Mouse (Mus musculus) lung, embryonic 14.5 days (tissue): ENCODE results near the gene Fasn. TPM values are rescaled to one million over a fixed set of nuclear protein-coding genes. Genes with fewer than 3 reads are reported as not detected.
"Not testable (repeated sequence)": the region's sequence is repeated elsewhere in the genome, so short reads cannot be mapped to it uniquely, and the experiment has no call there.

Experiments
- ATAC-seq: fragments of 200-750 bp; cut with Nextera tagmentation; 2 replicates; pipeline ENCODE4 v1.8.0; 2017; ENCODE audit warnings: mild to moderate bottlenecking, moderate TSS enrichment, moderate library complexity; ENCODE audit not compliant: insufficient read depth
- DNase-seq: peaks from one replicate; pipeline ENCODE4 v3.0.0-alpha.2; 2015
- H3K27ac ChIP-seq: fragments of 300-500 bp; sonication (generic); 2 replicates; pipeline ENCODE4 v1.5.1; 2014; ENCODE audit warnings: low read depth, mild to moderate bottlenecking, moderate library complexity
- H3K27me3 ChIP-seq: fragments of 300-500 bp; sonication (generic); 2 replicates; pipeline ENCODE4 v1.6.1; 2014; ENCODE audit warnings: low read length, control low read depth; ENCODE audit not compliant: insufficient read depth
- H3K36me3 ChIP-seq: fragments of 300-500 bp; sonication (generic); 2 replicates; pipeline ENCODE4 v1.6.1; 2014; ENCODE audit warnings: control low read depth; ENCODE audit not compliant: insufficient read depth
- H3K4me1 ChIP-seq: fragments of 300-500 bp; sonication (generic); 2 replicates; pipeline ENCODE4 v1.6.1; 2014; ENCODE audit warnings: antibody characterized with exemption, control low read depth; ENCODE audit not compliant: insufficient read depth
- H3K4me2 ChIP-seq: fragments of 300-500 bp; sonication (generic); 2 replicates; pipeline ENCODE4 v1.6.1; 2014; ENCODE audit warnings: mild to moderate bottlenecking
- H3K4me3 ChIP-seq: fragments of 300-500 bp; sonication (generic); 2 replicates; pipeline ENCODE4 v1.5.1; 2014; ENCODE audit warnings: low read depth, low read length
- H3K9ac ChIP-seq: fragments of 300-500 bp; sonication (generic); 2 replicates; pipeline ENCODE4 v1.6.1; 2014
- H3K9me3 ChIP-seq: fragments of 300-500 bp; sonication (generic); 2 replicates; pipeline ENCODE4 v1.6.1; 2016; ENCODE audit warnings: low read depth, low read length, control low read depth
- CTCF ChIP-seq: IDR thresholded peaks from 2 replicates; pipeline ENCODE4 v1.5.1; 2016; ENCODE audit warnings: antibody characterized with exemption, low read depth
- WGBS: fragments of 180-500 bp; shearing (Covaris S2); extraction: QIAGEN DNeasy Blood & Tissue Kit; methylation state at CpG from one replicate; pipeline ENCODE4 v1.1.7; 2014; 5-methylcytosine and 5-hydroxymethylcytosine counted together
- polyA plus RNA-seq: library from polyadenylated mRNA; unstranded; fragments of >200 nt; fragmentation: Nextera tagmentation; extraction: Ambion mirVana; gene quantifications from 2 replicates; pipeline ENCODE4 v1.2.1, GENCODE M21; 2014

The Fasn gene
- polyA plus RNA-seq: 83.3 and 95.5 TPM in 2 replicates

- Histone ChIP-seq H3K4me3 (peak within 1 kb of the TSS; percentile 89), H3K4me2 (peak within 1 kb of the TSS; percentile 97), H3K9ac (peak within 1 kb of the TSS; percentile 90), H3K36me3 (peaks cover 35% of the 10 kb centered on the region), H3K9me3 (no peaks in the 10 kb centered on the region), H3K4me1 (peaks cover 19% of the 10 kb centered on the region), H3K27me3 (no peaks in the 10 kb centered on the region), H3K27ac (peak within 1 kb of the TSS; percentile 97)
- ATAC-seq: peak; percentile 92
- peak; percentile 99 for DNase-seq
- WGBS: 0% methylated on average over 102 of the region's 109 CpGs
- peak; percentile 57 for TF ChIP-seq CTCF
Observed at GRCm38 (mm10) chr11:120823956-120824786, at the start of gene Fasn. Fasn (minus strand) TSS chr11:120824547.

GRCm38 (mm10) chr11:120873206-120873605 lies 48.9 kb upstream of the Fasn start:
- no peak overlapping the region for H3K27ac ChIP-seq
- H3K9me3 ChIP-seq: no peaks in the 10 kb centered on the region
- 74% methylated on average over 6 of the region's 6 CpGs for WGBS
- DNase-seq (no peak), ATAC-seq (no peak)
- H3K36me3 ChIP-seq: peaks cover 17% of the 10 kb centered on the region; the same call in 1 of the 2 replicates
- no peak overlapping the region for H3K4me2 ChIP-seq
- no peaks in the 10 kb centered on the region for H3K4me1 ChIP-seq
- H3K27me3 ChIP-seq: no peaks in the 10 kb centered on the region
- no peak for TF ChIP-seq CTCF
- H3K9ac ChIP-seq: no peak overlapping the region
- H3K4me3 ChIP-seq: no peak overlapping the region

GRCm38 (mm10) chr11:120871521-120871920 lies 47.2 kb upstream of the Fasn start:
- no peak overlapping the region for H3K4me2 ChIP-seq
- 93% methylated on average over 9 of the region's 9 CpGs for WGBS
- H3K9ac ChIP-seq: no peak overlapping the region
- no peaks in the 10 kb centered on the region for H3K27me3 ChIP-seq
- ATAC-seq: no peak
- no peaks in the 10 kb centered on the region for H3K4me1 ChIP-seq
- H3K36me3 ChIP-seq: peaks cover 8% of the 10 kb centered on the region; the same call in 1 of the 2 replicates
- no peak for DNase-seq
- TF ChIP-seq CTCF: no peak
- no peak overlapping the region for H3K27ac ChIP-seq
- no peaks in the 10 kb centered on the region for H3K9me3 ChIP-seq
- no peak overlapping the region for H3K4me3 ChIP-seq

GRCm38 (mm10) chr11:120865816-120866215 lies 41.5 kb upstream of the Fasn start:
- 90% methylated on average over 1 of the region's 1 CpGs for WGBS
- Histone ChIP-seq H3K9me3 (no peaks in the 10 kb centered on the region), H3K4me3 (no peak overlapping the region), H3K4me2 (no peak overlapping the region), H3K27ac (no peak overlapping the region), H3K4me1 (no peaks in the 10 kb centered on the region), H3K9ac (no peak overlapping the region), H3K36me3 (peaks cover 16% of the 10 kb centered on the region), H3K27me3 (no peaks in the 10 kb centered on the region)
- no peak for ATAC-seq
- DNase-seq: no peak
- TF ChIP-seq CTCF: no peak

- Histone ChIP-seq H3K4me3 (no peak overlapping the region), H3K9me3 (no peaks in the 10 kb centered on the region), H3K9ac (no peak overlapping the region), H3K27me3 (no peaks in the 10 kb centered on the region), H3K36me3 (peaks cover 32% of the 10 kb centered on the region), H3K4me2 (no peak overlapping the region), H3K4me1 (no peaks in the 10 kb centered on the region), H3K27ac (no peak overlapping the region)
- DNase-seq (no peak), ATAC-seq (no peak)
- 69% methylated on average over 10 of the region's 10 CpGs for WGBS
- no peak for TF ChIP-seq CTCF
Observed at GRCm38 (mm10) chr11:120862819-120863218, 38.5 kb upstream of the Fasn start.

GRCm38 (mm10) chr11:120855938-120856337 lies 31.6 kb upstream of the Fasn start:
- not testable (repeated sequence) for ATAC-seq, H3K4me3 ChIP-seq, H3K9me3 ChIP-seq, DNase-seq, H3K9ac ChIP-seq, H3K27ac ChIP-seq, H3K27me3 ChIP-seq, H3K4me2 ChIP-seq
- 94% methylated on average over 3 of the region's 3 CpGs for WGBS
- H3K4me1 ChIP-seq: peaks cover 13% of the 10 kb centered on the region; the same call in 1 of the 2 replicates
- H3K36me3 ChIP-seq: peaks cover 21% of the 10 kb centered on the region

- Histone ChIP-seq H3K9ac (peak overlapping the region; percentile 11; the same call in 1 of the 2 replicates), H3K36me3 (peaks cover 6% of the 10 kb centered on the region; the same call in 1 of the 2 replicates), H3K27me3 (no peaks in the 10 kb centered on the region), H3K27ac (peak overlapping the region; percentile 84), H3K4me2 (no peak overlapping the region), H3K4me3 (no peak overlapping the region), H3K9me3 (no peaks in the 10 kb centered on the region), H3K4me1 (peaks cover 13% of the 10 kb centered on the region; the same call in 1 of the 2 replicates)
- ATAC-seq (0 out of 2 replicates have a peak, but pooled peaks have one; percentile 26), DNase-seq (no peak)
- 71% methylated on average over 4 of the region's 4 CpGs for WGBS
- TF ChIP-seq CTCF: no peak
Observed at GRCm38 (mm10) chr11:120853788-120854187, 29.4 kb upstream of the Fasn start.
